Mouse (Mus musculus) liver, embryonic 12.5 days (tissue): Measurements from ENCODE around the gene Syde1. TPM values are rescaled to one million over a fixed set of nuclear protein-coding genes. Genes with fewer than 3 reads are reported as not detected.
"Not testable (repeated sequence)": the region's sequence is repeated elsewhere in the genome, so short reads cannot be mapped to it uniquely, and the experiment has no call there.

ENCODE experiments used
- ATAC-seq: fragments of 200-750 bp; cut with Nextera tagmentation; 2 replicates; pipeline ENCODE4 v1.8.0; 2017; ENCODE audit warnings: moderate number of reproducible peaks, mild to moderate bottlenecking, moderate library complexity
- H3K27ac ChIP-seq: fragments of 300-500 bp; sonication (generic); 2 replicates; pipeline ENCODE4 v1.5.1; 2016; ENCODE audit warnings: mild to moderate bottlenecking
- H3K27me3 ChIP-seq: fragments of 300-500 bp; sonication (generic); replicated peaks from 2 replicates; pipeline ENCODE4 v1.6.1; 2016; ENCODE audit warnings: mild to moderate bottlenecking, moderate library complexity
- H3K36me3 ChIP-seq: fragments of 300-500 bp; sonication (generic); 2 replicates; pipeline ENCODE4 v1.6.1; 2016; ENCODE audit warnings: mild to moderate bottlenecking, moderate library complexity
- H3K4me1 ChIP-seq: fragments of 300-500 bp; sonication (generic); 2 replicates; pipeline ENCODE4 v1.6.1; 2016
- H3K4me2 ChIP-seq: fragments of 300-500 bp; sonication (generic); 2 replicates; pipeline ENCODE4 v1.6.1; 2016; ENCODE audit warnings: mild to moderate bottlenecking, moderate library complexity
- H3K4me3 ChIP-seq: fragments of 300-500 bp; sonication (generic); 2 replicates; pipeline ENCODE4 v1.5.1; 2016; ENCODE audit warnings: mild to moderate bottlenecking, moderate library complexity
- H3K9ac ChIP-seq: fragments of 300-500 bp; sonication (generic); 2 replicates; pipeline ENCODE4 v1.6.1; 2016; ENCODE audit warnings: mild to moderate bottlenecking, moderate library complexity
- H3K9me3 ChIP-seq: fragments of 300-500 bp; sonication (generic); replicated peaks from 2 replicates; pipeline ENCODE4 v1.6.1; 2016; ENCODE audit warnings: mild to moderate bottlenecking, moderate library complexity
- WGBS: fragments of 180-500 bp; shearing (Covaris S2); methylation state at CpG from one replicate; pipeline ENCODE4 v1.1.7; 2016; ENCODE audit not compliant: insufficient replicate concordance; 5-methylcytosine and 5-hydroxymethylcytosine counted together
- polyA plus RNA-seq: library from polyadenylated mRNA; unstranded; fragments of >200 nt; fragmentation: Nextera tagmentation; extraction: Ambion mirVana; gene quantifications from 2 replicates; pipeline ENCODE4 v1.2.1, GENCODE M21; 2016

The Syde1 gene
- polyA plus RNA-seq, result 3.0 and 3.1 TPM in 2 replicates

DNA sequence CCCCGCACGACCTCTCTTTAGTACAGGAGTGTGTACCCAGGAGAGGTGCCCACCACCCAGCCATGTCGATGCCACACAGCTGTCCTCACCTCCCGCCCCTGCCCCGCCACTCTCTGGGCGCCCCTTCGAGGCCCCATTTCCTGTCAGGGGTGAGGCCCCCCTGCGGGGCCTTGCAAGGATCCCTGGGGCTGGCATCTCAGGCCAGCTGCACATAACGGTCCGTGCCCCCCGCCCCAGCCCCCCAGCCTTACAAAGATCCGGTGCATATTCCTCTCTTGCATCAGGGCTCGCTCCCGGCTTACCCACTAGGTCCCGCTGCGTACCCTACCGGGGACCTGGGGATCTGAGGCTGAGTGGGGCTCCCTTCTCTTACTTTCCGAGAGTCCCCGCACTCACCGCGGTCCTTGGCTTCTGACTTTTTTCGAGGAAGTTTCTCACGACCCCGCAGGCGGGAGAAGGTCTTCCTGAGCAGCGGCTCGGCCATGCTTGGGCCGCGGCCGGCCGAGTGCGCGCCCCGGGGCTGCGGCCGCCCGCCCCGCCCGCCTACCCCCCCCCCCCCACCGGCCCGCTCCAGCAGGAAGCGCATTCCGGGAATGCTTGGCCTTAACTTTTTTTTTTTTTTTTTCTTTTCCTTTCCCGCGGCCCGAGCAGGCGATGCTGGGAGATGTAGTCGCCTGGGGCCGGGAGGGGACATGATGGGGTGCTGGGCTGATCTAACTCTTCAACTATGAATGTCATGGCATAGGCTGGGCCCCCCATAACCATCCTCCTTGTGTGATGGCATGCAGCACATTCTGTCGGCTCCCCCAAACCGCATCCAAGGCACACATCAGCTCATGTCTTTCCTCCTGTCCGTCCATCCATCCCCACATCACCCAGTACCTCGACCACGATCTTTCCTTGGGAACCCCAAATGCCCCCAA, at the start of gene Syde1:
Gene Syde1 (minus strand): TSS at position 559 of the 923 bp plus-strand sequence.
- 0 out of 2 replicates have a peak, but pooled peaks cover 3% of the 10 kb centered on the region for H3K4me1 ChIP-seq
- ATAC-seq, result peak; percentile 43; the same call in 1 of the 2 replicates
- H3K9me3 ChIP-seq, result no peaks in the 10 kb centered on the region
- H3K27me3 ChIP-seq, result peaks cover 70% of the 10 kb centered on the region
- WGBS, result 7% methylated on average over 41 of the region's 54 CpGs
- H3K9ac ChIP-seq, result peak within 1 kb of the TSS; percentile 61
- H3K27ac ChIP-seq, result peak within 1 kb of the TSS; percentile 65
- peak within 1 kb of the TSS; percentile 53 for H3K4me3 ChIP-seq
- H3K36me3 ChIP-seq, result peaks cover 23% of the 10 kb centered on the region
- H3K4me2 ChIP-seq, result peak within 1 kb of the TSS; percentile 60

DNA sequence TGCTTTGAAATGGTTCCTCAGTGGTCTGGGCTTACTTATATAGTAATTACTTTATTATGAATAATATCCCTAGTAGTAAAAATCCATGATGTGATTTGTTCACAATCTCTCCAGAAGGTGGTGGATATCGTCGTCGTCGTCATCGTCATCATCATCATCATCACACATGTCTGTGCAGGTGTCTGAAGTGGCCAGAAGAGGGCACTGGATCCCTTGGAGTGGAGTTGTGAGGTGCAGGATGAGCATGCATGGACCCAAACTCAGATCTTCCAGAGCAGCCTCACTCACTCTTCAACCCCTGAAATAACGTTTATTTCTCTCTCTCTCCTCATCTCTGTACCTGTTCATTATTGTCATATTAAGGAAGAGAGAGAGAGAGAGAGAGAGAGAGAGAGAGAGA, 40.5 kb upstream of the Syde1 start:
- ATAC-seq, result no peak
- H3K4me3 ChIP-seq, result no peak overlapping the region
- 19% methylated on average over 6 of the region's 6 CpGs for WGBS

DNA sequence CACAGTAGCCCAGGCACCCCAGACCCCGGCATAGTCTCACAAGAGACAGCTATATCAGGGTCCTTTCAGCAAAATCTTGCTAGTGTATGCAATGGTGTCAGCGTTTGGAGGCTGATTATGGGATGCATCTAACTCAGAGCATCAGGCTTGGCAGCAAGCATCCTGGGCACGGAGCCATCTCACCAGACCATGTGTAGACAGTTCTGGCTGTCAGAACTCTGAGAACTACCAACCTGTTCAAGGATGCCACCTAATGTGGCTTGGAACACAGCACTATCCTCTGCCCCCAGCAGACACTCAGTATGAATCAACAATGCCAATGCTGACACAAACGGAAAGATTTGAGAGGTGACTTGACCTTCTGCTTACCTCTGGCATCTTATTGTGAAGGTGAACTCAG, 38.4 kb upstream of the Syde1 start:
- ATAC-seq, result no peak
- Histone ChIP-seq H3K4me1 (no peaks in the 10 kb centered on the region), H3K27me3 (no peaks in the 10 kb centered on the region), H3K9ac (no peak overlapping the region), H3K4me3 (no peak overlapping the region), H3K9me3 (no peaks in the 10 kb centered on the region), H3K36me3 (no peaks in the 10 kb centered on the region), H3K27ac (no peak overlapping the region), H3K4me2 (no peak overlapping the region)
- WGBS, result 57% methylated on average over 4 of the region's 4 CpGs

More for the DNA sequence above, 40.5 kb upstream of the Syde1 start:
- no peak overlapping the region for H3K4me2 ChIP-seq
- H3K27me3 ChIP-seq, result no peaks in the 10 kb centered on the region
- no peaks in the 10 kb centered on the region for H3K36me3 ChIP-seq
- no peaks in the 10 kb centered on the region for H3K9me3 ChIP-seq
- no peaks in the 10 kb centered on the region for H3K4me1 ChIP-seq
- no peak overlapping the region for H3K9ac ChIP-seq
- H3K27ac ChIP-seq, result no peak overlapping the region

DNA sequence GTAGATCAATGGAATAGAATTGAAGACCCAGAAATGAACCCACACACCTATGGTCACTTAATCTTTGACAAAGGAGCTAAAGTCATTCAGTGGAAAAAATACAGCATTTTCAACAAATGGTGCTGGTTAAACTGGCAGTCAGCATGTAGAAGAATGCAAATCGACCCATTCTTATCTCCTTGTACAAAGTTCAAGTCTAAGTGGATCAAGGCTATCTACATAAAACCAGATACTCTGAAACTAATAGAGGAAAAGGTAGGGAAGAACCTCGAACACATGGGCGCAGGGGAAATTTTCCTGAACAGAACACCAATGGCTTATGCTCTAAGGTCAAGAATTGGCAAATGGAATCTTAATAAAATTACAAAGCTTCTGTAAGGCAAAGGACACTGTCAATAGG, 31.4 kb upstream of the Syde1 start:
- H3K4me3 ChIP-seq, H3K9me3 ChIP-seq, H3K4me1 ChIP-seq: not testable (repeated sequence)

DNA sequence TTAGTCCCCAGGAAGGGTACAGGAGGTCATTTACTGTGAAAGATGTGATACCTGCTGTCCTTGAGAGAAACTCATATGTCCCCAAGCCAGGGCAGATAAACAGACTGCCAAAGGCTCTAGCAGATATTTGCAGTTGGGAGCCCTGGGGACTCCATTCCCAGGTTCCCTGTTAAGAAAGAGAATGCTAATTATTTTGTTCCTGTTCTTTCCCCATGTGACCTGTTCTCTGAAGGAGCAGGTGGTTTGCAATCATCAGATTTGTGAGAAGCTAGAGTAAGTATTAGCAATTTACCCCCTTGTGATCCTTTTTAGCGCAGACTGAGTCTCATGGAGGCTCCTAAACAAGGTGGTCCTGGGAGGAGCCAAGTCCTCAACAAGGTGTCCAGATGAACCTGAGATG, 26.2 kb upstream of the Syde1 start, which contains the start of gene Olfr1357:
Gene Olfr1357 (minus strand): TSS at position 101 of the 400 bp plus-strand sequence.
- Histone ChIP-seq H3K27ac (no peak within 1 kb of the TSS), H3K4me2 (no peak within 1 kb of the TSS), H3K4me3 (no peak within 1 kb of the TSS), H3K36me3 (no peaks in the 10 kb centered on the region), H3K4me1 (no peaks in the 10 kb centered on the region), H3K9me3 (no peaks in the 10 kb centered on the region), H3K9ac (no peak within 1 kb of the TSS), H3K27me3 (no peaks in the 10 kb centered on the region)
- ATAC-seq, result no peak
- WGBS, result 69% methylated on average over 1 of the region's 1 CpGs

More for the DNA sequence above, 31.4 kb upstream of the Syde1 start:
- H3K4me2 ChIP-seq, H3K27me3 ChIP-seq, H3K9ac ChIP-seq, H3K36me3 ChIP-seq, ATAC-seq, H3K27ac ChIP-seq: not testable (repeated sequence)
- 55% methylated on average over 3 of the region's 3 CpGs for WGBS

DNA sequence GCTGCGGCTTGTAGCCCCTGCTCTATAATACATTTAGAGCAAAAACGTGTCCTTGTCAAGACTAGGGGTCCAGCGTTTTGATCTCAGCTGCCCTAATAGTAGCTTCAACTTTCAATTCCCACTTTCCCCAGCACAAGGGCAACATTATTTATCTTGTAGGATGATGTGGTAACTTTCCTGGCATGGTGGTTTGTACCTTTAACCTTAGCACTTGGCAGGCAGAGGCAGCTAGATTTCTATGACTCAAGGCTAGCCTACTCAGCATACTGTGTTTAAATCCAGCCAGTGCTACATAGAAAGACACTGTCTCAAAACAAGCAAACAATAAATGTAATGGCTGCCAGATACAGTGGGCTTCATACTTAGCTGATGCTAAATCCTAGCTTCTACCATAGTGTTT, 15.8 kb upstream of the Syde1 start:
- Histone ChIP-seq H3K4me1 (no peaks in the 10 kb centered on the region), H3K27me3 (peaks cover 5% of the 10 kb centered on the region; the same call in 1 of the 2 replicates), H3K36me3 (no peaks in the 10 kb centered on the region), H3K9ac (no peak overlapping the region), H3K9me3 (no peaks in the 10 kb centered on the region), H3K27ac (no peak overlapping the region), H3K4me3 (no peak overlapping the region), H3K4me2 (no peak overlapping the region)
- 42% methylated on average over 3 of the region's 3 CpGs for WGBS
- ATAC-seq, result no peak

DNA sequence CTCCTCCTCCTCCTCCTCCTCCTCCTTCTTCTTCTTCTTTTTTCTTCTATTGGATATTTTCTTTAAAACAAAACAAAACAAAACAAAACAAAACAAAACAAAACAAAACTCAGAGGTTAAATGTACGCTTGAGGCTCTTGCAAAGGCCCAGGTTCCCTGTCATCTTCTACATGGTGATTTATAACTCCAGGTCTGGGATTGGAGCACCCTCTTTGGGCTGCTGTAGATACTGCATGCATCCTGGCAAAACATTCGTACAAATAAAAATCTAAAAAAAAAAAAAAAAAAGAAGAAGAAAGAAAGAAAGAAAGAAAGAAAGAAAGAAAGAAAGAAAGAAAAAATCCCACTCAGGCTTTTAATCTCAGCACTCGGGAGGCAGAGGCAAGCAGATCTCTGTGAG, 13.3 kb upstream of the Syde1 start:
- peaks cover 5% of the 10 kb centered on the region; the same call in 1 of the 2 replicates for H3K27me3 ChIP-seq
- 33% methylated on average over 3 of the region's 3 CpGs for WGBS
- no peak overlapping the region for H3K4me2 ChIP-seq

DNA sequence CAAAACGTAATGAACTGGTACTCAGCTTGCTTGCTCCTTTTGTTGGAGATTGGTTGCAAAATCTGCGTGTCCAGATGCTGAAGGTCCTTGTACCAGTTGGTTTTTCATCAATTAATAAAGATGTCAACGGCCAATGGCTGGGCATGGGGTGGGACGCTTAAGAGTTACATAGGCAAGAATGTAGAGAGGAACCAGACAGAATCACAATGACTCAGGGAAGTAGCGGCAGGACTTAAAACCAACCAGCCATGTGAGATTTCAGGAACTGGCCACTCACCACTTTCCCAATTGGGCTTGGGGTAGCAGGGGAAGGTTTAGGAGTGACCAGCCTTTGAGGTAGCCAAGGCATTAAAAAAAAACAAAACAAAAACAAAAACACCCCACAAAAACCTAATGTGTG, 8.1 kb upstream of the Syde1 start:
- Histone ChIP-seq H3K4me3 (no peak overlapping the region), H3K4me1 (no peaks in the 10 kb centered on the region), H3K27me3 (peaks cover 30% of the 10 kb centered on the region; the same call in 1 of the 2 replicates), H3K9me3 (no peaks in the 10 kb centered on the region), H3K36me3 (no peaks in the 10 kb centered on the region), H3K27ac (no peak overlapping the region), H3K9ac (no peak overlapping the region), H3K4me2 (no peak overlapping the region)
- 62% methylated on average over 5 of the region's 5 CpGs for WGBS
- no peak for ATAC-seq

More for the DNA sequence above, 13.3 kb upstream of the Syde1 start:
- no peaks in the 10 kb centered on the region for H3K9me3 ChIP-seq
- ATAC-seq, result no peak
- H3K4me3 ChIP-seq, result no peak overlapping the region
- no peaks in the 10 kb centered on the region for H3K4me1 ChIP-seq
- no peak overlapping the region for H3K9ac ChIP-seq
- no peaks in the 10 kb centered on the region for H3K36me3 ChIP-seq
- H3K27ac ChIP-seq, result no peak overlapping the region

DNA sequence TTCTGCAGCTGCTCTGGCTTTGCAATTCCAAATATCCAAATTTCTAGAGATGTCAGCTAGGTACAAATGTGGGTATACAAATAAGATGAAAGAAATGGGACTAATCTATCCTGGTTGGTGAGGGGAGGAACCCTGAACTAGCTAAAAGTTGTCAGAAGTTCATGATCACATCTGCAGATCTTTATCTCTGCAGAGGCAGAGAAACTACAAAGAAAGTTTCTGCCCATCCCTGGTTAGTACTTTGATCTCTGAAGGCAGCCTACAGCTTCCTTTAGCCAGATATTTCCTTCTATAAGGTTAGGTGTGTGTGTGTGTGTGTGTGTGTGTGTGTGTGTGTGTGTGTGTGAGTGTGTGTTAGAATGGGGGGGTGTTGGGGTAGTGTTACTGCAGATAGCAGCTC, 2.8 kb upstream of the Syde1 start:
- no peak for ATAC-seq
- H3K9me3 ChIP-seq, result no peaks in the 10 kb centered on the region
- no peak overlapping the region for H3K4me2 ChIP-seq
- 0 out of 2 replicates have a peak, but pooled peaks cover 3% of the 10 kb centered on the region for H3K4me1 ChIP-seq
- H3K27ac ChIP-seq, result no peak overlapping the region
- H3K36me3 ChIP-seq, result peaks cover 4% of the 10 kb centered on the region; the same call in 1 of the 2 replicates
- no peak overlapping the region for H3K9ac ChIP-seq
- no peak overlapping the region for H3K4me3 ChIP-seq
- peaks cover 81% of the 10 kb centered on the region for H3K27me3 ChIP-seq

DNA sequence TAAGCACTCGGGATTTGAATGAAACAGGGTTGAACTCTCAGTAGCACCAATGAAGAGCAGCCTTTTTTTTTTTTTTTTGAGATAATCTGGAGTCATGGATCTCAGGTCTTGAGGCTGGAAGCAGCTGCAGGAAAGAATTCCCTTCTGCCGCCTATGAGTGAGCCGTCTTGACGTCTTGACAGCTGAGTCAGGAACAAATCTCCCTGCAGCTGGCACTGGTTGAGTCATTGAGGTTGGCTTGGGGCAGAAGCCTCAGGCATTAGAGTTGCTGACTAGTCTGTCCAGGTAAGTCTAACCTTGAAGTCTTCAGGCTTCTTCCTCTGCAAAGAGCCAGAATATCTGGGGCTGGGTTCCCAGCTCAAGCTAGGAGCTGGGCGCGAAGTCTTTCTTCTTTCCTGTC, 2.4 kb upstream of the Syde1 start:
- Histone ChIP-seq H3K36me3 (peaks cover 8% of the 10 kb centered on the region), H3K9ac (no peak overlapping the region), H3K27me3 (peaks cover 85% of the 10 kb centered on the region), H3K4me2 (no peak overlapping the region), H3K27ac (no peak overlapping the region), H3K4me1 (0 out of 2 replicates have a peak, but pooled peaks cover 3% of the 10 kb centered on the region), H3K9me3 (no peaks in the 10 kb centered on the region), H3K4me3 (no peak overlapping the region)
- no peak for ATAC-seq
- 57% methylated on average over 6 of the region's 6 CpGs for WGBS

DNA sequence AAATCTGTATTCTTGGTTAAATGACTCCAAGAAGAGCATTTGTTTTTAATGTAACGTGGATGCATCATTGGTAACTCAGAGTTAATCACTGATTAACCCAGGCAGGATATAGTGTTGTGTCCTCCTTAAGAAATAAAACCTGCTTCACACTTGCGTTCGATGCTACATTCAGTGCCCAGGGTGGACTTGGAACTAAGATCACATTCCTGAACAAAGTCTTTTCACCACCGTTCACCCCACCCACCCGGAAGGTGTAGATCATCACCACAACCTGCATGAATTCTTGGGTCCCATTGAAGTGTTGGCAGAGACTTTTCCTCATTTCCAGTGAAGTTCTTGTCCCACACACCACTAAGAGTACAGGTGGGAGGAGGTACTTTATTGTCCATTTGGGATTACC, 2.0 kb upstream of the Syde1 start:
- Histone ChIP-seq H3K9ac (no peak overlapping the region), H3K27me3 (peaks cover 85% of the 10 kb centered on the region), H3K27ac (no peak overlapping the region), H3K4me1 (0 out of 2 replicates have a peak, but pooled peaks cover 3% of the 10 kb centered on the region), H3K4me3 (no peak overlapping the region), H3K9me3 (no peaks in the 10 kb centered on the region), H3K36me3 (peaks cover 12% of the 10 kb centered on the region), H3K4me2 (no peak overlapping the region)
- 76% methylated on average over 5 of the region's 5 CpGs for WGBS
- ATAC-seq, result no peak

DNA sequence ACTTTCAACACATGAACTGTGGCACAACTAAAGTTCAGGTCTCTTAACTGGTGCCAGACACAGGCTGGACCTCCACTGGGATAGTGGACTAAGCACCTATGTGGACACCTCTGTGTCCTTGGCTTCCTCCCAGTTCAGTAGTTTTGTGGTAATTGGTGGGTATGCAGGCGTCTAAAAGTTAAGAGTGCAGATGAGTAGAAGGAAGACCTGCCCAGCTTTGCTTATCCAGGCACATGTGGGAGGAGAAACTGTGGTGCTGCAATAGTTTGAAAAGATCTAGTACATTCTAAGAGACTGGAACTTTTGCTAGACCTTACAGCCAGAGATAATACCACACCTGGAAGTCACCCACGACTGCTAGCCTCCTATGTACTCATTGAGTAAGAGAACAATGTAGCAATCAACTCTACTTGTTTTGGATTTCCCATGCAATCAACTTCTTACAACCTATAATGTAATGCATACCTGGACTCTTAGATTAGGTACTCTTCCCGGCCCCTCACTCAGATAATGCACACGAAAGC, 1.2 kb upstream of the Syde1 start:
- H3K4me3 ChIP-seq, result no peak overlapping the region
- H3K36me3 ChIP-seq, result peaks cover 15% of the 10 kb centered on the region
- no peak overlapping the region for H3K4me2 ChIP-seq
- H3K4me1 ChIP-seq, result 0 out of 2 replicates have a peak, but pooled peaks cover 3% of the 10 kb centered on the region
- H3K9ac ChIP-seq, result no peak overlapping the region
- H3K9me3 ChIP-seq, result no peaks in the 10 kb centered on the region
- no peak for ATAC-seq
- WGBS, result 62% methylated on average over 4 of the region's 4 CpGs
- no peak overlapping the region for H3K27ac ChIP-seq
- H3K27me3 ChIP-seq, result peaks cover 80% of the 10 kb centered on the region
